Mouse (Mus musculus): ENCODE data around the gene Alg9. TPM values are rescaled to one million over a fixed set of nuclear protein-coding genes. Genes with fewer than 3 reads are reported as not detected.
A peak's percentile ranks its signal among the peaks of the same experiment; 100 is the strongest.

Alg9 gene
- polyA plus RNA-seq, 1 experiment from 2014 or later, result 60.3 TPM

DNA sequence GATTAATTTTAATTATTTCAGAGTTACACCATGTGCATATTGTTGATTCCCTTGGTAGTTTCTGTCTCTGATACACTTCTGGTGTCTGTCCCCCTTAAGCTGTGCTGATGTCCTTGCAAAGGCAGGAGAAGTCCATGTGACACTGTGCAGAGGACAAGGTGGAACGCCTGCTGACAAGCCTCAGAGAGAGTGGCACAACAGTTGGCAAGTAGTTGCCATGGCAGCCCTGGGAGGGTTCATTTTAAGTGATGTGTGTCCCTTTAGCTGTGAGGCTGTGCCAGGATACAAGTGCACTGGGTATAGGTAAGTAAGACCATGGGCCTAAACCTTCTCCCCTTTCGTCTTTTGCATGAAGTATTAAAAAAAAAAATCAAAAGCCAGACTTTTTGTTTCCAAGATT is 4.8 kb upstream of the Alg9 start:
- H3K9ac ChIP-seq (replicated peaks; ENCODE audit: low read length), result no peak overlapping the region
- H3K9me3 ChIP-seq (ENCODE audit: control insufficient read depth, low read length), result no peaks in the 10 kb centered on the region
- DNase-seq (no peak), ATAC-seq (ENCODE audit: low FRiP score, low TSS enrichment) (no peak)
- H3K36me3 ChIP-seq (ENCODE audit: control insufficient read depth, insufficient read depth, low read length), result peaks cover 15% of the 10 kb centered on the region; the same call in 1 of the 2 replicates
- no peak overlapping the region for H3K4me3 ChIP-seq (replicated peaks; ENCODE audit: low read depth, low read length)
- no peak overlapping the region for H3K27ac ChIP-seq (replicated peaks; ENCODE audit: low read depth, low read length)
- H3K4me2 ChIP-seq (ENCODE audit: low read length), result no peak overlapping the region
- H3K4me1 ChIP-seq (ENCODE audit: control insufficient read depth, insufficient read depth, low read length), result peaks cover 23% of the 10 kb centered on the region
- WGBS, result 77% methylated on average over 2 of the region's 2 CpGs
- H3K27me3 ChIP-seq (ENCODE audit: control insufficient read depth, insufficient read depth, low read length), result no peaks in the 10 kb centered on the region

DNA sequence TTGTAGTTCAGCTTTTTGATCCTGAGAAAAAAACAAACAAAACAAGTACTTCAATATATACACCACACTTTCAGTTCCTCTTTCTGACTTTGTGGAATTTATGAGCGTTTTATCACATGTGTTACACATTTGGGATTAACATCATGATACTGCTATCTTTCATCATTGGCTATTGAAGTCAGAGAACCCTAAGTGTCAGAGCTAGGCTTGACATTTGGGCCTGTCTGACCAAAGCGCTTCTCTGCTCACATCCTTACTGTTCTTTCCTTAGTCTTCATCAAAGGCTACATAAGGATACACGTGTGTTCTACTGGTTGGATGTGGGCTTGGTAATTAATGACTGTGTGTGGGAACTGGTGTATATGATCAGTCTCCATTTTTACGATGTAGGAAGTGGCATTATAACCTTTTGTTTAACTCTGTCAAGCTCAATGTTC is 775 bp upstream of the Alg9 start:
- Histone ChIP-seq H3K4me3 (replicated peaks; ENCODE audit: low read depth, low read length) (peak overlapping the region; percentile 92), H3K27me3 (ENCODE audit: control insufficient read depth, insufficient read depth, low read length) (no peaks in the 10 kb centered on the region), H3K4me2 (ENCODE audit: low read length) (peak overlapping the region; percentile 81), H3K36me3 (ENCODE audit: control insufficient read depth, insufficient read depth, low read length) (peaks cover 30% of the 10 kb centered on the region), H3K9ac (replicated peaks; ENCODE audit: low read length) (peak overlapping the region; percentile 29; the same call in 1 of the 2 replicates), H3K27ac (replicated peaks; ENCODE audit: low read depth, low read length) (peak overlapping the region; percentile 90; the same call in 1 of the 2 replicates), H3K4me1 (ENCODE audit: control insufficient read depth, insufficient read depth, low read length) (peaks cover 24% of the 10 kb centered on the region), H3K9me3 (ENCODE audit: control insufficient read depth, low read length) (no peaks in the 10 kb centered on the region)
- no peak for ATAC-seq (ENCODE audit: low FRiP score, low TSS enrichment)
- 79% methylated on average over 4 of the region's 4 CpGs for whole genome bisulfite sequencing
- DNase-seq, result no peak

DNA sequence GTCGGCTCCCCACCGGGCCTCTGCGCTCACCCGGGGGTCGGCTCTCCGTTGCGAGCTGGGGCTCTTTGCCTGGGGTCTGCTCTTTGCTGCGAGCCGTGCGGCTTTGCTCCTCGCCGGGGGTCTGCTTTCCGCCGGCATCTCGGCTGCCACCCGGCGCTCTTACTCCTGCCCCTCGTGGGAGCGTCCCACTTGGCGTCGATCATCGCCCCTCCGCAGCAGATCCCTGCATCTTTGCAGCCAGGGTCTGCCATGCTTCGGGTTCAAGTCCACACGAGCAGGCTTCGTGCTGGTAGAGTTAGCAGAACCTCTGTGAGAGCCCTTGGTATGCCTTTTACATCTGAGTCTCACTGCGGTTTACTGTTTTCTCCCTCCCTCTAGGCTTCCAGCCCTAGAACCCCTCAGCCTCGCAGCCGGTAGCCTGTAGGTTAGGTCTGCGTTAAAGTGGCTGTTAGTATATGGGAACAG is 875 bp downstream of the Alg9 start:
- Histone ChIP-seq H3K4me3 (replicated peaks; ENCODE audit: low read depth, low read length) (peak overlapping the region; percentile 92), H3K27me3 (ENCODE audit: control insufficient read depth, insufficient read depth, low read length) (no peaks in the 10 kb centered on the region), H3K9ac (replicated peaks; ENCODE audit: low read length) (peak overlapping the region; percentile 90), H3K36me3 (ENCODE audit: control insufficient read depth, insufficient read depth, low read length) (peaks cover 45% of the 10 kb centered on the region), H3K9me3 (ENCODE audit: control insufficient read depth, low read length) (no peaks in the 10 kb centered on the region), H3K27ac (replicated peaks; ENCODE audit: low read depth, low read length) (peak overlapping the region; percentile 90), H3K4me2 (ENCODE audit: low read length) (peak overlapping the region; percentile 81), H3K4me1 (ENCODE audit: control insufficient read depth, insufficient read depth, low read length) (peaks cover 22% of the 10 kb centered on the region)
- ATAC-seq (ENCODE audit: low FRiP score, low TSS enrichment), result peak; percentile 70
- DNase-seq, result peak; percentile 53
- WGBS, result under 1% methylated on average over 28 of the region's 30 CpGs

DNA sequence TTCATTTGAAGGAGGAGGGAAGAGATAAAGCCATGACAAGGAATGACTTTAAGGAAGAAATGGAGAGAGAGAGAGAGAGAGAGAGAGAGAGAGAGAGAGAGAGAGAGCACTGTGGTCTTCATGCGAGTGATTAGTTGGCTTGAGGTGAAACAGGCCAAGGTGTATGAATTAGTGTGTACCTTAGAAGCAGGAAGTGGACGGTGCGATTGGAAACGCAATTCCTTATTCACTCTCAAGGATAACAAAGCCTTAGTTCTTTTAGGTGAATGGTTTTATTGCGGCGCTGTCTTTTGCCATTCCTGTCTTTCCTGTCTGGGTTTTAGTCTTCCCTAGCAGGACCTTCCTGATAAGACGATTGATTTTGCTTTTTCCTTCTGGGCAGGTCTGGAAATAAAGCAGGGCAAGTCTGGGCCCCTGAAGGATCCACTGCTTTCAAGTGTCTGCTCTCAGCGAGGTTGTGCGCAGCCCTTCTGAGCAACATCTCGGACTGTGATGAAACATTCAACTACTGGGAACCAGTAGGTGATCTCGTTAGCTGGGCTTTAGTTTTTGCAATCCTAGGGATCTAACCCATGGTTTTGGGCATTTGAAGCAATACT is 1.4 kb downstream of the Alg9 start:
- Histone ChIP-seq H3K9me3 (ENCODE audit: control insufficient read depth, low read length) (no peaks in the 10 kb centered on the region), H3K4me2 (ENCODE audit: low read length) (peak overlapping the region; percentile 81), H3K27me3 (ENCODE audit: control insufficient read depth, insufficient read depth, low read length) (no peaks in the 10 kb centered on the region), H3K36me3 (ENCODE audit: control insufficient read depth, insufficient read depth, low read length) (peaks cover 48% of the 10 kb centered on the region), H3K27ac (replicated peaks; ENCODE audit: low read depth, low read length) (peak overlapping the region; percentile 90), H3K4me3 (replicated peaks; ENCODE audit: low read depth, low read length) (peak overlapping the region; percentile 92), H3K9ac (replicated peaks; ENCODE audit: low read length) (peak overlapping the region; percentile 90), H3K4me1 (ENCODE audit: control insufficient read depth, insufficient read depth, low read length) (peaks cover 22% of the 10 kb centered on the region)
- WGBS, result 69% methylated on average over 11 of the region's 11 CpGs
- ATAC-seq (ENCODE audit: low FRiP score, low TSS enrichment) (no peak), DNase-seq (no peak)

DNA sequence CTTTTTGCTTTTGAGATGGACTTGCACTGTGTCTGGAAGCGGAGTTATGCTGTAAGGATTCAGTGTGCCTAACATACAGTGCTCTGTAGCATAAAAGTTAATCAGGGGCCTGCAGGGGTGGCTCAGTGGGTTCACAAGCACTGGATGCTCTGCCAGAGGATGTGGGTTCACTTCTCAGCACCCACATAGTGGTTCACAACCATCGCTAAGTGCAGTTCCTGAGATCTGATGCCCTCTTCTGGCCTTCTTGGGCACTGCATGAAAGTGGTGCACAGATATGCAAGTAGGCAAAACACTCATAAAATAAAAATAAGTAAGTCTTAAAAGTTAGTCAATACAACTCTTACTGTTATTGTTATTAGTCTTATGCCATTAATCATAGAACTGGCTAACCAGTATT is 7.3 kb downstream of the Alg9 start:
- peaks cover 92% of the 10 kb centered on the region for H3K36me3 ChIP-seq (ENCODE audit: control insufficient read depth, insufficient read depth, low read length)
- DNase-seq (peak; percentile 24), ATAC-seq (ENCODE audit: low FRiP score, low TSS enrichment) (no peak)
- no peak overlapping the region for H3K4me3 ChIP-seq (replicated peaks; ENCODE audit: low read depth, low read length)
- H3K4me1 ChIP-seq (ENCODE audit: control insufficient read depth, insufficient read depth, low read length), result no peaks in the 10 kb centered on the region
- WGBS, result 62% methylated on average over 2 of the region's 2 CpGs
- H3K9me3 ChIP-seq (ENCODE audit: control insufficient read depth, low read length), result no peaks in the 10 kb centered on the region
- H3K27me3 ChIP-seq (ENCODE audit: control insufficient read depth, insufficient read depth, low read length), result no peaks in the 10 kb centered on the region
- H3K27ac ChIP-seq (replicated peaks; ENCODE audit: low read depth, low read length), result no peak overlapping the region
- H3K4me2 ChIP-seq (ENCODE audit: low read length), result no peak overlapping the region
- H3K9ac ChIP-seq (replicated peaks; ENCODE audit: low read length), result no peak overlapping the region

DNA sequence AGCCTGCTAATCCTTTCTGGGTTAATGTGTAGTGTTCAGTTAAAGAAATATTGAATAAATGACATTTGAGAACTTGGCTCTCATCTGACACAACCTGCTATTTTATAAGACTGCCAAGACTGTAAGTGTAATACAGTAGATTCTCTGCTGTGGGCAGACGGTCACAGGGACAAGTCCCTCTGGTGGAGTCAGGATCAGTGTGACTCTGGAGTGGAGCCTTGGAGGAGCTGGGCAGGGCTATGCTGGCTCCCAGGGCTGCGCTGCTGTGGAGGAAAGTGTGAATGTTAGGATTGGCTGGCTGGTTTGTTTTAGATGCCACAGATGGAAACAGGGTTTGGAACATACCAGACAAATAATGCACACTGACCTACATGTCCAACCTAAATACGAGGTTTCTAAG is 20.4 kb downstream of the Alg9 start:
- Histone ChIP-seq H3K27ac (replicated peaks; ENCODE audit: low read depth, low read length) (no peak overlapping the region), H3K9ac (replicated peaks; ENCODE audit: low read length) (no peak overlapping the region), H3K4me1 (ENCODE audit: control insufficient read depth, insufficient read depth, low read length) (no peaks in the 10 kb centered on the region), H3K4me2 (ENCODE audit: low read length) (no peak overlapping the region), H3K4me3 (replicated peaks; ENCODE audit: low read depth, low read length) (no peak overlapping the region), H3K27me3 (ENCODE audit: control insufficient read depth, insufficient read depth, low read length) (no peaks in the 10 kb centered on the region), H3K9me3 (ENCODE audit: control insufficient read depth, low read length) (no peaks in the 10 kb centered on the region), H3K36me3 (ENCODE audit: control insufficient read depth, insufficient read depth, low read length) (peaks cover 63% of the 10 kb centered on the region)
- ATAC-seq (ENCODE audit: low FRiP score, low TSS enrichment), result no peak
- no peak for DNase-seq
- WGBS, result 93% methylated on average over 3 of the region's 3 CpGs

DNA sequence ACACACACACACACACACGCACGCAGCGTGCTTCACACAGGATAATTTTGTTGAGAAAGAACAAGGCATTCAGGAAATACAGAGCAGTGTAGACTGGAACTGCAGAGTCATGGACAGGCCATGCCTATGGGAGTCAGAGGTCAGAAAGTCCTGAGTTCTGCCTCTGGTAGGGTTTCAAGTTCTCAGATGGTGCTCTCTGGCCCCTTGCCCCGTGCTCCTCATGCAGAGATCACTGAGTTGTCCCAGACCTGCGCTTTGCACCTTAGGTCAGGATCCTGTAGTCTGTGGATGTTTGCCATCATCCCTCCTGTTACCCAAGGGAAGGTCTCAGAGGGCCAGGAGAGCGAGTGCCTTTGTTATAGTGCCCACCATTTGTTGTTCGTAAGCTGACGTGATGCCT is 22.0 kb downstream of the Alg9 start:
- no peak overlapping the region for H3K4me3 ChIP-seq (replicated peaks; ENCODE audit: low read depth, low read length)
- H3K27me3 ChIP-seq (ENCODE audit: control insufficient read depth, insufficient read depth, low read length), result no peaks in the 10 kb centered on the region
- 93% methylated on average over 8 of the region's 8 CpGs for WGBS
- H3K36me3 ChIP-seq (ENCODE audit: control insufficient read depth, insufficient read depth, low read length), result peaks cover 65% of the 10 kb centered on the region
- DNase-seq (no peak), ATAC-seq (ENCODE audit: low FRiP score, low TSS enrichment) (no peak)
- H3K4me1 ChIP-seq (ENCODE audit: control insufficient read depth, insufficient read depth, low read length), result no peaks in the 10 kb centered on the region
- no peak overlapping the region for H3K27ac ChIP-seq (replicated peaks; ENCODE audit: low read depth, low read length)
- no peak overlapping the region for H3K4me2 ChIP-seq (ENCODE audit: low read length)
- H3K9me3 ChIP-seq (ENCODE audit: control insufficient read depth, low read length), result no peaks in the 10 kb centered on the region
- no peak overlapping the region for H3K9ac ChIP-seq (replicated peaks; ENCODE audit: low read length)

DNA sequence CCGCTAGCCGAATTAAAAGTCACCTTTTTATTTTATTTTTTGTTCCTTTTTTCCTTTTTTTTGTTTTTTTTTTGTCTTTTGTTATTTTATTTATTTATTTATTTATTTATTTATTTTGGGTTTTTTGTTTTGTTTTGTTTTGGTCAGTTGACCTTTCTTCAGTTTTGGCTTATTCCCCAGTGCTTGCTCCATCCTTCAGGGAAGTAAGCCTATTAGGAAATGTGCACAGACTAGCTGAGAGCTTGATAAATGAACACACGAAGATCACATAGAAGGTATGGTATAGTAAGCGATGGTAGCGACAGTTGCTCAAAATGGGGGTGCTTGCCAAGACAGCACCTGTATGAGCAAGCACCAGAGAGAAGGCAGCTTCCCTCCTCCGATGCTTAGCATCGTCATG is 22.8 kb downstream of the Alg9 start:
- no peak overlapping the region for H3K27ac ChIP-seq (replicated peaks; ENCODE audit: low read depth, low read length)
- DNase-seq (no peak), ATAC-seq (ENCODE audit: low FRiP score, low TSS enrichment) (no peak)
- H3K4me3 ChIP-seq (replicated peaks; ENCODE audit: low read depth, low read length), result no peak overlapping the region
- H3K9ac ChIP-seq (replicated peaks; ENCODE audit: low read length), result no peak overlapping the region
- no peak overlapping the region for H3K4me2 ChIP-seq (ENCODE audit: low read length)
- H3K4me1 ChIP-seq (ENCODE audit: control insufficient read depth, insufficient read depth, low read length), result no peaks in the 10 kb centered on the region
- peaks cover 65% of the 10 kb centered on the region for H3K36me3 ChIP-seq (ENCODE audit: control insufficient read depth, insufficient read depth, low read length)
- no peaks in the 10 kb centered on the region for H3K27me3 ChIP-seq (ENCODE audit: control insufficient read depth, insufficient read depth, low read length)
- 95% methylated on average over 7 of the region's 7 CpGs for WGBS
- no peaks in the 10 kb centered on the region for H3K9me3 ChIP-seq (ENCODE audit: control insufficient read depth, low read length)

DNA sequence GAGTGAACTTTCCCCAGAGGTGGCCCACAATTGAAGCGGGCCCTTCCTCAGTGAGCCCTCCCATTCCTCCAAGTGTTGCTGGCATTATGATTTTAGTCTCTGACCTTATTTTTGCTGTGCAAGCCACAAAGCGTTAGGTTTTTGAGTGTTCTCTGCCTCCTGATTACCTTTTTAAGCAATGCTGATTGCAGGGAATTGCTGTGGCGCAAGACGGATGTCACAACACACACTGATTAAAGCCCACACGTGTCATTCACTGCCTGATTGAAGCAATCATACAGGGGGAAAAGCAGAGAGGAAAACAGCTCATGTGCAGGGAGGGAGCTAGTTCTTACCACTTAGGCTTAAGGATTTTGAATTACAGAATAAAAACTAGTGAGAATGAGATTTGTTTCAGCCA is 23.5 kb downstream of the Alg9 start:
- Histone ChIP-seq H3K27me3 (ENCODE audit: control insufficient read depth, insufficient read depth, low read length) (no peaks in the 10 kb centered on the region), H3K36me3 (ENCODE audit: control insufficient read depth, insufficient read depth, low read length) (peaks cover 71% of the 10 kb centered on the region), H3K4me3 (replicated peaks; ENCODE audit: low read depth, low read length) (no peak overlapping the region), H3K9ac (replicated peaks; ENCODE audit: low read length) (no peak overlapping the region), H3K27ac (replicated peaks; ENCODE audit: low read depth, low read length) (no peak overlapping the region), H3K9me3 (ENCODE audit: control insufficient read depth, low read length) (no peaks in the 10 kb centered on the region), H3K4me2 (ENCODE audit: low read length) (no peak overlapping the region), H3K4me1 (ENCODE audit: control insufficient read depth, insufficient read depth, low read length) (no peaks in the 10 kb centered on the region)
- no peak for DNase-seq
- ATAC-seq (ENCODE audit: low FRiP score, low TSS enrichment), result no peak
- WGBS, result 88% methylated on average over 5 of the region's 5 CpGs
